Mouse (Mus musculus) embryonic fibroblast, embryonic 13.5 days (primary cell): ENCODE data around the gene Nt5c.

ENCODE experiments used
- CTCF ChIP-seq: IDR thresholded peaks from 2 replicates; pipeline ENCODE4 v1.5.1; 2011; ENCODE audit warnings: mild to moderate bottlenecking, control low read depth, low read length, moderate library complexity, borderline replicate concordance; ENCODE audit not compliant: insufficient read depth
- POLR2A ChIP-seq: IDR thresholded peaks from 2 replicates; pipeline ENCODE4 v1.6.1; 2011; ENCODE audit warnings: low read depth, mild to moderate bottlenecking, control low read depth, low read length, moderate library complexity

DNA sequence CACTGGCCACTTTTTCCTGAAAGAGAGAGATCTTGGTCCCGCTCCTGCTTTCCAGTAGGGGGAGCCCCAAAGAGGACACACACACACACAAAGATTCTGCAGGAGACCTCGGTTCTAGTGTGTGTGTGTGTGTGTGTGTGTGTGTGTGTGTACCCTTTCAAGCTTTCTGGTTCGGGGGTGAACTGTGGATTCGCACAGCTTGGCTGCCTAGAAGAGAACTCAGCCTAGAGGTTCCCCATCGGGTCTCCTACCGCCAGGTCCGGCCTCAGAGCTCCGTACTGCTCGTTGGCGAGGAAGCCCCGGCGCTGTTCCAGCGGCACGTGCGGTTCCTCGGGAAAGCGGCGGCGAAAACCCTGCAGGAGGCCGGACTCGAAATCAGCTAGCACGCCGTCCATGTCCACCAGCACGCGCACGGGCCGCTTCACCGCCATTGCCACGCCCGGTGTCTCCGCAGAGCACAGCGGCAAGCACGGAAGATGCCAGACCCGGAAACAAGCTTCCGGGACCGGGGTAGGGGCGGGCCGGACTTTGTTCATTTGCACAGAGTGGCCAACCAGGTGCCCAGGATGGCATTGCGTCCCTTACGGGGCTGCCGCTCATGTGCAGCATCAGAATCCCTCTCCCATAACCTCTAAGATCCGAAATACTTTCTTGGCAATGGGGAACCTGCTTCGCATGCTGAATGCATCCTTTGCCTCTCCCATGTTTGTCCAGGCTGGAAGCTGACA, at the start of gene Nt5c:
- TF ChIP-seq POLR2A: peak; percentile 89
- TF ChIP-seq CTCF: peak; percentile 37; the same call in 1 of the 2 replicates
